Mouse (Mus musculus) stomach, embryonic 16.5 days (tissue): ENCODE data around the gene Sez6. TPM values are rescaled to one million over a fixed set of nuclear protein-coding genes. Genes with fewer than 3 reads are reported as not detected.

Experiments
- ATAC-seq: fragments of 200-750 bp; cut with Nextera tagmentation; 2 replicates; pipeline ENCODE4 v1.8.0; 2017; ENCODE audit warnings: moderate number of reproducible peaks, moderate TSS enrichment; ENCODE audit not compliant: insufficient read depth, low FRiP score
- H3K27ac ChIP-seq: fragments of 300-500 bp; sonication (generic); 2 replicates; pipeline ENCODE4 v1.5.1; 2014; ENCODE audit warnings: low read length
- H3K27me3 ChIP-seq: fragments of 300-500 bp; sonication (generic); 2 replicates; pipeline ENCODE4 v1.6.1; 2014; ENCODE audit warnings: low read length, control low read depth, mixed read lengths; ENCODE audit not compliant: control insufficient read depth, insufficient read depth
- H3K36me3 ChIP-seq: fragments of 300-500 bp; sonication (generic); 2 replicates; pipeline ENCODE4 v1.6.1; 2014; ENCODE audit warnings: low read length; ENCODE audit not compliant: control insufficient read depth, insufficient read depth
- H3K4me1 ChIP-seq: fragments of 300-500 bp; sonication (generic); 2 replicates; pipeline ENCODE4 v1.6.1; 2014; ENCODE audit warnings: low read length, control low read depth, mixed read lengths; ENCODE audit not compliant: control insufficient read depth, insufficient read depth
- H3K4me2 ChIP-seq: fragments of 300-500 bp; sonication (generic); 2 replicates; pipeline ENCODE4 v1.6.1; 2014; ENCODE audit warnings: low read depth, low read length, mixed read lengths
- H3K4me3 ChIP-seq: fragments of 300-500 bp; sonication (generic); replicated peaks from 2 replicates; pipeline ENCODE4 v1.5.1; 2014; ENCODE audit warnings: mild to moderate bottlenecking, low read length
- H3K9ac ChIP-seq: fragments of 300-500 bp; sonication (generic); 2 replicates; pipeline ENCODE4 v1.6.1; 2014; ENCODE audit warnings: low read length
- H3K9me3 ChIP-seq: fragments of 300-500 bp; sonication (generic); replicated peaks from 2 replicates; pipeline ENCODE4 v1.6.1; 2016; ENCODE audit warnings: low read length, control low read depth; ENCODE audit not compliant: control insufficient read depth
- WGBS: fragments of 180-500 bp; shearing (Covaris S2); extraction: QIAGEN DNeasy Blood & Tissue Kit; methylation state at CpG from one replicate; pipeline ENCODE4 v1.1.7; 2014; 5-methylcytosine and 5-hydroxymethylcytosine counted together
- polyA plus RNA-seq: library from polyadenylated mRNA; unstranded; fragments of >200 nt; fragmentation: Nextera tagmentation; extraction: Ambion mirVana; gene quantifications from 2 replicates; pipeline ENCODE4 v1.2.1, GENCODE M21; 2015

Sez6 gene
- polyA plus RNA-seq, 1 experiment from 2014 or later = 2.3 TPM

DNA sequence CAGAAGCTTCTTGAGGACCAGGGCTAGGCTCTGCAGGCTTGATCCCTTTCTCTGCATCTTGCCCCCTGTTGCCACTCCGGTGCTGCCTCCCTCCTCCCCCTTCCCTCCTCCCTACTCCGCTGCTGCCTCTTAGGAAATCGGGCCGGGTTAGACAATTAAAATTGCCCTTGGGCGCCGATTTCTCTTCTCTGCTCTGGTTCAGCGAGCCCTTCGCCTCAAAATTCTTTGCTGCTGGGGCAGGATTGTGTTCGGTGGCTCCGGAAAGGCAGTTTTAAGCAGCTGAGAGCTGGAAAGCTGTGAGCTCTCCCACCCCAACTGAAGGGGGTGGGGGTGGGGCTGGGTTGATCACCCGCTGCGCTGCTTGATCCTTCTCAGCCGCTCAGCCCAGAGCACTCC lies 54.2 kb downstream of the Sez6 start:
- WGBS = under 1% methylated on average over 13 of the region's 13 CpGs
- peaks cover 10% of the 10 kb centered on the region for H3K36me3 ChIP-seq
- peak overlapping the region; percentile 100 for H3K4me3 ChIP-seq
- H3K4me1 ChIP-seq = peaks cover 15% of the 10 kb centered on the region
- H3K9ac ChIP-seq = peak overlapping the region; percentile 100
- H3K9me3 ChIP-seq = no peaks in the 10 kb centered on the region
- peak overlapping the region; percentile 96 for H3K27ac ChIP-seq
- H3K27me3 ChIP-seq = no peaks in the 10 kb centered on the region
- H3K4me2 ChIP-seq = peak overlapping the region; percentile 91
- no peak for ATAC-seq

DNA sequence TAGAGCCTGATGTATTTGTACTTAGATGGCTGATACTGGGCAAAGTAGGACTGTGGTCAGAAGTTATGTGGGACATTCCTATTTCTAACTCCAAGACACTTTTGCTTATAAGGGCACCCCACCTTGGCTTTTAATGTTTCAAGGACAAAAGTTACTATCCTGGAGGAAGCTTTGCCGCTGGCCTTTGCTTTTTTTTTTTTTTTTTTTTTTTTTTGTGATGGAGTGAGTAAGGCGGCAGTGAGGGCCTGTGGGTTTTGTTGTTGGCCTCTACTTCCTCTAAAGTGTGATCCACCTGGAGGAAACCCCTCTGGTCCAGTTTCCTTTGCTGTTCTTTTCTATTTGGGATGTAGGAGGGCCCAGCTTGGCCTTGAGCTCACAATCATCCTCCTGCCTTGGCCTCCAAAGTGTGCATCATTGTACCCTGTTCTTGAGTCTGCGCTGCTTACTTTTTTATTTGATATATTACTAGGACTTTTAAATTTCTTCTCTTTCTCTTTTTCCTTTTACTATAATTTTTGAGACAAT lies 55.0 kb downstream of the Sez6 start:
- peaks cover 15% of the 10 kb centered on the region for H3K4me1 ChIP-seq
- H3K36me3 ChIP-seq = peaks cover 10% of the 10 kb centered on the region
- no peak for ATAC-seq
- peak overlapping the region; percentile 100 for H3K4me3 ChIP-seq
- H3K4me2 ChIP-seq = peak overlapping the region; percentile 91
- H3K27me3 ChIP-seq = no peaks in the 10 kb centered on the region
- H3K27ac ChIP-seq = peak overlapping the region; percentile 96; the same call in 1 of the 2 replicates
- WGBS = 73% methylated on average over 3 of the region's 3 CpGs
- H3K9ac ChIP-seq = peak overlapping the region; percentile 100
- H3K9me3 ChIP-seq = no peaks in the 10 kb centered on the region

DNA sequence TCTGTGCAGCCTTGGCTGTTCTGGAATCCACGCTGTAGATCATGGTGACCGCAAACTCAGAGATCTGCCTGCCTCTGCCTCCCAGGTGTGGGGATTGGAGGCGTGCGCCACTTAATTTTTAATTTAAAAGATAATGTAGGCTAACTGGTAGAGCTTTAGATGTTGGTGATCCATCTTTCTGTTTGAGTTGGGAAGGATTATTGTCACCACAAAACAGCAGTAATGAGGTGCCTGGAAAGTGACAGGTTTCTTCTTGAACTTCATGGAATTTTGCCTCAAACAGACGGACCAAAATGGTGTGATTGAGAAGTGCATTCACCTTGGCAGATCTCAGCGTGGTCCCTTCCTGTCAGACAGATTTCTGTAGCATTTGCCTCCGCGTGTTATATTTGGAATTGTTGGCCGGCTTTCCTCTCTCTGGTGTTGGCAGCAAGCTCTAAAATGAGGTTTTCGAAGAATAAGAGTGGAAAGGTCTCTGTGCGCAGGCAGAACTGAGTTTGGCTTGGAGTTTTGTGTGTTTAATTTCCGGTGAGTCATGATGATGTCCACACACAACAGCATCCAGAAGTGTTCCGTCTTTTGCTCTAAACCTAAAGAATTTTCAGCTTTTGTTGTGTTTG lies 58.6 kb downstream of the Sez6 start:
- Histone ChIP-seq H3K4me1 (peaks cover 11% of the 10 kb centered on the region), H3K4me3 (no peak overlapping the region), H3K4me2 (no peak overlapping the region), H3K9me3 (no peaks in the 10 kb centered on the region), H3K27ac (no peak overlapping the region), H3K27me3 (no peaks in the 10 kb centered on the region), H3K36me3 (peaks cover 16% of the 10 kb centered on the region), H3K9ac (no peak overlapping the region)
- WGBS = 85% methylated on average over 13 of the region's 13 CpGs
- ATAC-seq = no peak

DNA sequence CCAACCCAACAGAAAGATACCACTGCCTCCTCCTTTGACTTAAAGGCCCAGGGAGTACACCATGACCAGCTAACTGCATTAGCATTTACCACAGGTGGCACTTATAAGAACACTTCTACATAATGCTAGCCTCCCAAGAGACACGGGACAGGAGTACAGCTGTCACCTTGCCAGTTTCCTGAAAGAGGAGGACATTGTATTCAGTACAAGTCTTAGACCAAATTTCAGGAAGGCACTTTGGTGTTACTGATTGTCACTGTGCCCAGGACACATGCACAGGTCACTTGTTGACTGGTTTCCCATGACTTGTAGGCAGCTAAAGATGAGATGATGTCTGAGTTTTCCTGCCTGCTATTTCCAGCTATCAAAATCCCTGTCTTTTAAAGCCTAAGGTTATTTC lies 65.0 kb downstream of the Sez6 start:
- Histone ChIP-seq H3K9me3 (no peaks in the 10 kb centered on the region), H3K4me3 (no peak overlapping the region), H3K4me1 (no peaks in the 10 kb centered on the region), H3K9ac (no peak overlapping the region), H3K27me3 (no peaks in the 10 kb centered on the region), H3K36me3 (peaks cover 6% of the 10 kb centered on the region; the same call in 1 of the 2 replicates), H3K4me2 (no peak overlapping the region), H3K27ac (no peak overlapping the region)
- ATAC-seq = no peak
- WGBS = 75% methylated on average over 1 of the region's 1 CpGs

DNA sequence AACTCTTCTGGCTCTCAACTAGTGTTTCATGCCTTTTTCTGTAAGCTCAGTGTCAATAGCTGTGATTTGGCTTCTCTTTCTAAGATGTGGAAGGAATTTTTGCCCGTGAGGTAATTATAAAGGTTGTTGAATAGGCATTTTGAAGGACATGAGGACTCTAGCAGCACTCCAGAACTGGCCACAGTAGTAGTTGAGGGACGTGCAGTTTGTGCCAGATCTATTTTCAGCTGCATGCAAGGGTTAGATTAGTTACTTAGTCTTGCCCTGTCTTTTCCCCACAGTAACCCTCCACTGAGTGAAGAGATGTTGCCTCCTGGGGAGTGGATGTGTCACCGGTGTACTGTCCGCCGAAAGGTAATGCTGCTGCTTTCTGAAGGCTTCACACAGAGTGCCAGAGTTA lies 75.8 kb downstream of the Sez6 start:
- Histone ChIP-seq H3K36me3 (peaks cover 37% of the 10 kb centered on the region), H3K4me1 (no peaks in the 10 kb centered on the region), H3K4me2 (no peak overlapping the region), H3K27ac (no peak overlapping the region), H3K9me3 (no peaks in the 10 kb centered on the region), H3K9ac (no peak overlapping the region), H3K27me3 (no peaks in the 10 kb centered on the region), H3K4me3 (no peak overlapping the region)
- ATAC-seq = no peak
- 87% methylated on average over 5 of the region's 5 CpGs for WGBS

DNA sequence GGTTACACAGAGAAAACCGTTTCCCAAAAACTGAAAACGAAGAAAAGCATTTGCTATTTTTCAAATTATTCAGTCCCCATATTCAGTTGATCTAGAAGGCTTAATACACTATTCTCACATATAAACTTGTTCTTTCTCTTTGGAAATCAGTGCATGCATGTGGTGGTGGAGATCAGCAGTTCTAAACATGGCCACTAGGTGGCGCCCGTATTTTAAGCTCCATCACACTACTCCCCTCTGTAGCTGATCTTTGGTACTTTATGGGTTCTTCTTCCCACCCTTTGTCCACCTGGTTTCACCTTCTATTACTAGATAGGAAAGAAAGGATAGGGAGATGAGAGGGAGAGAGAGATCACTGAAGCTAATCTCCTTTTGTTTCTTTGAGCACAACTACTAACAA lies 89.1 kb downstream of the Sez6 start:
- ATAC-seq = peak; percentile 69; the same call in 1 of the 2 replicates
- no peaks in the 10 kb centered on the region for H3K9me3 ChIP-seq
- H3K36me3 ChIP-seq = peaks cover 40% of the 10 kb centered on the region
- H3K27me3 ChIP-seq = no peaks in the 10 kb centered on the region
- H3K4me1 ChIP-seq = no peaks in the 10 kb centered on the region
- H3K4me2 ChIP-seq = no peak overlapping the region
- no peak overlapping the region for H3K4me3 ChIP-seq
- 11% methylated on average over 4 of the region's 4 CpGs for WGBS
- H3K27ac ChIP-seq = no peak overlapping the region
- no peak overlapping the region for H3K9ac ChIP-seq

DNA sequence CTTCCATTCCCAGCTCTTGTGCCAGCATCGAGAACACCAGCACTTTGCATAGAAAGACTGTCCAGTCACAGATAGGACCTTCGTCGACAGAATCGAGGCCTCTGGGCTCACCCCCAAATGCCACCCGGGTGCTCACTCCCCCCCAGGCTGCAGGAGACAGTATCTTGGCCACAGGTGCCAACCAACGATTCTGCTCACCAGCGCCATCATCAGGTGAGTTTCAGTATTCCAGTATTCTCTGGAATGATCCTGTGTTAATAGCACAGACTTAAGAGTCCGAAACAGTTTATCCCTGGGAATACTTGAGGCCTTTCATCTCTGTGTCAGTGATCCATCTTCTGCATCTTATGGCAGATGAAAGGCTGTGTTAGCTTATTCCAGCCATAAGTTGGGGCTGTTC lies 93.0 kb downstream of the Sez6 start:
- Histone ChIP-seq H3K4me1 (no peaks in the 10 kb centered on the region), H3K4me2 (no peak overlapping the region), H3K9me3 (no peaks in the 10 kb centered on the region), H3K9ac (no peak overlapping the region), H3K4me3 (no peak overlapping the region), H3K27me3 (no peaks in the 10 kb centered on the region), H3K27ac (no peak overlapping the region), H3K36me3 (peaks cover 42% of the 10 kb centered on the region)
- 82% methylated on average over 8 of the region's 8 CpGs for WGBS
- ATAC-seq = no peak

Other genes with a start within 250 kb of the Sez6 start
- 3.4 and 4.2 TPM in 2 replicates for gene Nufip2, start 244.6 kb upstream of the Sez6 start, polyA plus RNA-seq
- not detected in 2 replicates for gene Cryba1, start 205.5 kb upstream of the Sez6 start, polyA plus RNA-seq
- 44.9 and 46.0 TPM in 2 replicates for gene Myo18a, start 167.6 kb upstream of the Sez6 start, polyA plus RNA-seq
- 1.2 and 1.4 TPM in 2 replicates for gene Gm10277, start 143.1 kb upstream of the Sez6 start, polyA plus RNA-seq
- gene Pipox, start 36.7 kb upstream of the Sez6 start, polyA plus RNA-seq = 20.8 and 23.5 TPM in 2 replicates
- gene Phf12, start 52.0 kb downstream of the Sez6 start, polyA plus RNA-seq = 10.9 and 11.5 TPM in 2 replicates
- 12.1 and 13.8 TPM in 2 replicates for gene Dhrs13, start 101.5 kb downstream of the Sez6 start, polyA plus RNA-seq
- gene Flot2, start 107.1 kb downstream of the Sez6 start, polyA plus RNA-seq = 59.0 and 61.1 TPM in 2 replicates
- gene Eral1, start 149.6 kb downstream of the Sez6 start, polyA plus RNA-seq = 28.3 and 29.0 TPM in 2 replicates
- 9.5 and 11.5 TPM in 2 replicates for gene Fam222b, start 163.9 kb downstream of the Sez6 start, polyA plus RNA-seq
- gene Traf4, start 234.8 kb downstream of the Sez6 start, polyA plus RNA-seq = 50.9 and 55.1 TPM in 2 replicates
- gene Nek8, start 245.9 kb downstream of the Sez6 start, polyA plus RNA-seq = 16.7 and 19.0 TPM in 2 replicates
- gene Tlcd1, start 245.9 kb downstream of the Sez6 start, polyA plus RNA-seq = 32.5 and 32.8 TPM in 2 replicates